Comparison of ENCODE assay signal across 9 mouse cellular contexts in the genomic region with DNA sequence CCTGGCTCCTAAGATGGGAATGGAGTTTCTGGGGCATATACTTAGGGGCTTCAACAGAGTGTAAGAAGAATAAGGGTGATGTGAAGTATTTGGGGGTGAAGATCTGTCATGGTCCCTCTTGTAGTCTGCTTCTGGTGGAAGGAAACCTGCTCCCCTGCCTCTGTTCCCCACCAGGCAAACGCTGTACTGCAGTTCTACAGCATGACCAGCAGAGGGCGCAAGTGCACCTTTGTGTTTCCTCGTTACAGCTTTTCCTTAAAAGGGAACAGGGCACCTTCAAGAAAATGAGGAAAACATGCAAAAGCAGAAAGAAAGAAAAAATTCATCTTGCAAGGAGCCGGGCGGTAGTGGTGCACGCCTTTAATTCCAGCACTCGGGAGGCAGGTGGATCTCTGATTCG. TPM values are rescaled to one million over a fixed set of nuclear protein-coding genes. Genes with fewer than 3 reads are reported as not detected.
DNase-seq lines count a peak whose midpoint lies in the region; ATAC-seq lines count a peak whose summit lies in the region.
"Had no signal": no experiment of that assay in that cellular context is flagged by ENCODE, and none has a peak within 500 bp of the region (broad histone marks: within the 10 kb centered on the region; RNA-seq: fewer than 3 reads in every experiment).

No protein-coding gene starts in this region.

- H3K36me3 ChIP-seq in kidney, embryonic 16.5 days (ENCODE audit: insufficient read depth, low read length) = no peaks in the 10 kb centered on the region
- no peaks in the 10 kb centered on the region for H3K36me3 ChIP-seq in limb, embryonic 13.5 days
- H3K36me3 ChIP-seq in neural tube, embryonic 13.5 days = no peaks in the 10 kb centered on the region

- ATAC-seq in kidney, embryonic 16.5 days (ENCODE audit: low FRiP score, low TSS enrichment) = no peak
- peak; percentile 3; the same call in 1 of the 2 replicates for ATAC-seq in limb, embryonic 13.5 days (ENCODE audit: low FRiP score, low read depth)
- ATAC-seq in neural tube, embryonic 13.5 days (ENCODE audit: low read depth) = peak; percentile 29; the same call in 1 of the 2 replicates

- no peaks in the 10 kb centered on the region for H3K4me1 ChIP-seq in kidney, embryonic 16.5 days (ENCODE audit: insufficient read depth, low read length)
- peaks cover 26% of the 10 kb centered on the region for H3K4me1 ChIP-seq in limb, embryonic 13.5 days
- peaks cover 8% of the 10 kb centered on the region; the same call in 1 of the 2 replicates for H3K4me1 ChIP-seq in neural tube, embryonic 13.5 days (replicated peaks)

- no peak overlapping the region for H3K27ac ChIP-seq in kidney, embryonic 16.5 days (ENCODE audit: low read length)
- H3K27ac ChIP-seq in limb, embryonic 13.5 days = no peak overlapping the region
- no peak overlapping the region for H3K27ac ChIP-seq in neural tube, embryonic 13.5 days (replicated peaks)

- no peaks in the 10 kb centered on the region for H3K27me3 ChIP-seq in kidney, embryonic 16.5 days (ENCODE audit: insufficient read depth, low read length)
- peaks cover 17% of the 10 kb centered on the region for H3K27me3 ChIP-seq in limb, embryonic 13.5 days
- no peaks in the 10 kb centered on the region for H3K27me3 ChIP-seq in neural tube, embryonic 13.5 days

- H3K9me3 ChIP-seq in kidney, embryonic 16.5 days (ENCODE audit: low read length) = no peaks in the 10 kb centered on the region
- no peaks in the 10 kb centered on the region for H3K9me3 ChIP-seq in limb, embryonic 13.5 days
- no peaks in the 10 kb centered on the region for H3K9me3 ChIP-seq in neural tube, embryonic 13.5 days

- DNase-seq in kidney, adult 9 months = peak; percentile 52
- DNase-seq in R1 (ENCODE audit: low read depth, low spot score) = peak; percentile 62
- DNase-seq in cerebellum, postnatal 14 days = peak; percentile 81
- DNase-seq in heart, postnatal 14 days = peak; percentile 70 to 78
- peak; percentile 57 for DNase-seq in thymus, postnatal 25 days

- 17% methylated on average over 8 of the region's 8 CpGs for WGBS in kidney, embryonic 16.5 days
- WGBS in limb, embryonic 13.5 days = 10% methylated on average over 8 of the region's 8 CpGs
- 20% methylated on average over 8 of the region's 8 CpGs for WGBS in neural tube, embryonic 13.5 days

- H3K9ac ChIP-seq in kidney, embryonic 16.5 days (replicated peaks; ENCODE audit: low read length) = no peak overlapping the region
- H3K9ac ChIP-seq in limb, embryonic 13.5 days = no peak overlapping the region
- H3K9ac ChIP-seq in neural tube, embryonic 13.5 days = no peak overlapping the region

- H3K4me2 ChIP-seq in kidney, embryonic 16.5 days (replicated peaks; ENCODE audit: low read depth, low read length) = no peak overlapping the region
- no peak overlapping the region for H3K4me2 ChIP-seq in limb, embryonic 13.5 days (replicated peaks)
- H3K4me2 ChIP-seq in neural tube, embryonic 13.5 days = no peak overlapping the region

- H3K4me3 ChIP-seq in kidney, embryonic 16.5 days (ENCODE audit: low read length) = no peak overlapping the region
- H3K4me3 ChIP-seq in limb, embryonic 13.5 days = no peak overlapping the region
- no peak overlapping the region for H3K4me3 ChIP-seq in neural tube, embryonic 13.5 days

- intact Hi-C loops in heart, postnatal 14 days (cut with DNase I) = loop anchor here (2.0 to 10.0 kb wide), 3 partner anchors 163 to 376 kb away; no protein-coding TSS in a partner anchor

RNA-seq across cellular contexts. Expression of a gene that starts 25.5 kb away (rescaled TPM):
- 8.3 TPM in 2 replicates for polyA plus RNA-seq in kidney, embryonic 16.5 days (2015; fragmentation: Nextera tagmentation; extraction: Ambion mirVana)
- total RNA-seq in heart, postnatal 14 days (2021) = 1 to 10 TPM; 3.4 to 4.4 TPM
- 11.0 and 12.6 TPM in 2 replicates for polyA plus RNA-seq in limb, embryonic 13.5 days (2015; fragmentation: Nextera tagmentation; extraction: Ambion mirVana)
- 2.6 and 2.9 TPM in 2 replicates for polyA plus RNA-seq in neural tube, embryonic 13.5 days (2015; fragmentation: Nextera tagmentation; extraction: Ambion mirVana)
- total RNA-seq: neutrophil, adult 5-6 weeks had no signal

RNA-seq across cellular contexts. Expression of a gene that starts 36.0 kb away (rescaled TPM):
- 37.7 and 38.9 TPM in 2 replicates for polyA plus RNA-seq in kidney, embryonic 16.5 days (2015; fragmentation: Nextera tagmentation; extraction: Ambion mirVana)
- total RNA-seq in heart, postnatal 14 days (2021) = 10 to 100 TPM; 10.6 to 10.9 TPM
- polyA plus RNA-seq in limb, embryonic 13.5 days (2015; fragmentation: Nextera tagmentation; extraction: Ambion mirVana) = 44.8 and 45.0 TPM in 2 replicates
- polyA plus RNA-seq in neural tube, embryonic 13.5 days (2015; fragmentation: Nextera tagmentation; extraction: Ambion mirVana) = 34.8 and 38.0 TPM in 2 replicates

RNA-seq across cellular contexts. Expression of a gene that starts 56.1 kb away (rescaled TPM):
- 4.3 and 4.5 TPM in 2 replicates for polyA plus RNA-seq in kidney, embryonic 16.5 days (2015; fragmentation: Nextera tagmentation; extraction: Ambion mirVana)
- under 1 TPM; 0.34 to 0.38 TPM for total RNA-seq in heart, postnatal 14 days (2021)
- 0.13 and 0.15 TPM in 2 replicates for polyA plus RNA-seq in limb, embryonic 13.5 days (2015; fragmentation: Nextera tagmentation; extraction: Ambion mirVana)
- 1.0 and 1.2 TPM in 2 replicates for polyA plus RNA-seq in neural tube, embryonic 13.5 days (2015; fragmentation: Nextera tagmentation; extraction: Ambion mirVana)
- total RNA-seq: neutrophil, adult 5-6 weeks had no signal
